ENCODE assay signal across 8 mouse cellular contexts in genomic region chr17:46282483-46283123, GRCm38 (mm10). TPM values are rescaled to one million over a fixed set of nuclear protein-coding genes. Genes with fewer than 3 reads are reported as not detected.
A peak's percentile ranks its signal among the peaks of the same experiment; 100 is the strongest.
DNase-seq lines count a peak whose midpoint lies in the region; ATAC-seq and TF ChIP-seq lines count a peak whose summit lies in the region.

TSS of gene Tjap1 (minus strand) at chr17:46283026.

- H3K4me1 ChIP-seq in cortical plate, adult 2 months (ENCODE audit: control insufficient read depth, insufficient read depth, low read length): peaks cover 3% of the 10 kb centered on the region; the same call in 1 of the 2 replicates
- no peaks in the 10 kb centered on the region; the same call in 1 of the 2 replicates for H3K4me1 ChIP-seq in hindbrain, postnatal 0 days (ENCODE audit: insufficient read depth, low read length)

- TF ChIP-seq CTCF in cortical plate, adult 2 months (IDR thresholded peaks at IDR 0.05; ENCODE audit: extremely low read depth, insufficient read depth, low read length): no peak
- TF ChIP-seq CTCF in hindbrain, postnatal 0 days (IDR thresholded peaks at IDR 0.05; ENCODE audit: low read depth): no peak

- no peaks in the 10 kb centered on the region for H3K27me3 ChIP-seq in hindbrain, postnatal 0 days (ENCODE audit: insufficient read depth, low read length)

- intact Hi-C loops in left cerebral cortex, postnatal 14 days (cut with DNase I): no loop called here

- ATAC-seq in hindbrain, postnatal 0 days: peak; percentile 96
- ATAC-seq in megakaryocyte-erythroid progenitor cell, adult 5-6 weeks (replicated peaks; ENCODE audit: low FRiP score, low TSS enrichment, poor library complexity, severe bottlenecking): peak; percentile 88

- under 1% methylated on average over 37 of the region's 37 CpGs for WGBS in hindbrain, postnatal 0 days

- no peak within 1 kb of the TSS for H3K27ac ChIP-seq in cortical plate, adult 2 months (ENCODE audit: insufficient read depth, low read length)
- H3K27ac ChIP-seq in hindbrain, postnatal 0 days: peak within 1 kb of the TSS; percentile 68

- peak within 1 kb of the TSS; percentile 56 for H3K9ac ChIP-seq in hindbrain, postnatal 0 days (replicated peaks; ENCODE audit: low read length)

- peak within 1 kb of the TSS; percentile 99 for H3K4me2 ChIP-seq in hindbrain, postnatal 0 days (ENCODE audit: low read depth, low read length)

- peak; percentile 83 to 85 for DNase-seq in adrenal gland, adult 18-20 months (ENCODE audit: low spot score in 2 of 2)
- peak; percentile 62 to 67 for DNase-seq in gastrocnemius, adult 8-10 months (ENCODE audit: low spot score in 2 of 2)
- DNase-seq in hindbrain, postnatal 0 days (ENCODE audit: low spot score): peak; percentile 93
- peak; percentile 64 to 86 for DNase-seq in left cerebral cortex, postnatal 14 days (ENCODE audit: low spot score in 2 of 2)
- peak; percentile 85 for DNase-seq in right cerebral cortex, postnatal 14 days
- DNase-seq in urinary bladder, postnatal 36 days (ENCODE audit: low spot score in 2 of 2): peak; percentile 76 to 87

- H3K4me3 ChIP-seq in cortical plate, adult 2 months (ENCODE audit: insufficient read depth, low read length): peak within 1 kb of the TSS; percentile 60
- H3K4me3 ChIP-seq in hindbrain, postnatal 0 days (ENCODE audit: low read length): peak within 1 kb of the TSS; percentile 61

- peaks cover 4% of the 10 kb centered on the region; the same call in 1 of the 2 replicates for H3K36me3 ChIP-seq in hindbrain, postnatal 0 days (ENCODE audit: insufficient read depth, low read length)

- no peaks in the 10 kb centered on the region for H3K9me3 ChIP-seq in hindbrain, postnatal 0 days (ENCODE audit: low read length)

- TF ChIP-seq POLR2A in cortical plate, adult 2 months (IDR thresholded peaks at IDR 0.05; ENCODE audit: extremely low read depth, insufficient read depth, low read length): 0 out of 2 replicates have a peak, but pooled peaks have one; percentile 19

RNA-seq across cellular contexts. Expression of gene Tjap1, which starts in this region (rescaled TPM):
- total RNA-seq in adrenal gland, adult 18-20 months (2021): 10 to 100 TPM; 41.5 to 52.9 TPM
- polyA plus RNA-seq in cortical plate, adult 2 months (2012; rRNA removed): 60.2 and 62.8 TPM in 2 replicates
- 10 to 100 TPM; 35.8 to 40.7 (median 37.8) TPM for total RNA-seq in gastrocnemius, adult 8-10 months (2022)
- 30.7 and 43.3 TPM in 2 replicates for total RNA-seq in hindbrain, postnatal 0 days (2014; rRNA removed)
- 19.5 and 19.9 TPM in 2 replicates for polyA plus RNA-seq in hindbrain, postnatal 0 days (2015; fragmentation: Nextera tagmentation; extraction: Ambion mirVana)
- 10 to 100 TPM; 39.1 to 44.9 TPM for total RNA-seq in left cerebral cortex, postnatal 14 days (2021)
- total RNA-seq in megakaryocyte-erythroid progenitor cell, adult 5-6 weeks (2014; fragmentation: Nextera tagmentation): 20.1 and 24.5 TPM in 2 replicates
- total RNA-seq in megakaryocyte-erythroid progenitor cell, adult 5-6 weeks (2017): 15.8 and 18.5 TPM in 2 replicates
